Mouse (Mus musculus) embryonic facial prominence, embryonic 13.5 days (tissue): ENCODE results near the gene Sdsl. TPM values are rescaled to one million over a fixed set of nuclear protein-coding genes. Genes with fewer than 3 reads are reported as not detected.

Source experiments
- ATAC-seq: fragments of 200-750 bp; cut with Nextera tagmentation; 2 replicates; pipeline ENCODE4 v1.8.0; 2017; ENCODE audit warnings: low read depth; ENCODE audit not compliant: insufficient number of reproducible peaks, insufficient read depth, low FRiP score, low TSS enrichment
- H3K27ac ChIP-seq: fragments of 300-500 bp; sonication (generic); 2 replicates; pipeline ENCODE4 v1.5.1; 2015; ENCODE audit warnings: moderate library complexity, mild to moderate bottlenecking, inconsistent platforms
- H3K27me3 ChIP-seq: fragments of 300-500 bp; sonication (generic); 2 replicates; pipeline ENCODE4 v1.6.1; 2015; ENCODE audit warnings: mild to moderate bottlenecking, inconsistent platforms
- H3K36me3 ChIP-seq: fragments of 300-500 bp; sonication (generic); 2 replicates; pipeline ENCODE4 v1.6.1; 2015; ENCODE audit warnings: mild to moderate bottlenecking, inconsistent platforms
- H3K4me1 ChIP-seq: fragments of 300-500 bp; sonication (generic); 2 replicates; pipeline ENCODE4 v1.6.1; 2015; ENCODE audit warnings: inconsistent platforms
- H3K4me2 ChIP-seq: fragments of 300-500 bp; sonication (generic); 2 replicates; pipeline ENCODE4 v1.6.1; 2015; ENCODE audit warnings: moderate library complexity, mild to moderate bottlenecking, inconsistent platforms
- H3K4me3 ChIP-seq: fragments of 300-500 bp; sonication (generic); 2 replicates; pipeline ENCODE4 v1.5.1; 2015; ENCODE audit warnings: mild to moderate bottlenecking, inconsistent platforms
- H3K9ac ChIP-seq: fragments of 300-500 bp; sonication (generic); 2 replicates; pipeline ENCODE4 v1.6.1; 2015; ENCODE audit warnings: mild to moderate bottlenecking, inconsistent platforms
- H3K9me3 ChIP-seq: fragments of 300-500 bp; sonication (generic); 2 replicates; pipeline ENCODE4 v1.6.1; 2016; ENCODE audit warnings: inconsistent platforms
- WGBS: fragments of 180-500 bp; shearing (Covaris S2); methylation state at CpG from one replicate; pipeline ENCODE4 v1.1.7; 2015; ENCODE audit warnings: mixed read lengths; 5-methylcytosine and 5-hydroxymethylcytosine counted together
- polyA plus RNA-seq: library from polyadenylated mRNA; unstranded; fragments of >200 nt; fragmentation: Nextera tagmentation; extraction: Ambion mirVana; gene quantifications from 2 replicates; pipeline ENCODE4 v1.2.1, GENCODE M21; 2015

The Sdsl gene
- polyA plus RNA-seq, 1 experiment from 2014 or later, result 2.5 TPM

- H3K9me3 ChIP-seq, result no peaks in the 10 kb centered on the region
- H3K27ac ChIP-seq, result no peak overlapping the region
- 89% methylated on average over 6 of the region's 6 CpGs for WGBS
- H3K9ac ChIP-seq, result no peak overlapping the region
- peaks cover 66% of the 10 kb centered on the region for H3K36me3 ChIP-seq
- no peak for ATAC-seq
- no peaks in the 10 kb centered on the region for H3K4me1 ChIP-seq
- H3K27me3 ChIP-seq, result no peaks in the 10 kb centered on the region
- no peak overlapping the region for H3K4me3 ChIP-seq
- no peak overlapping the region for H3K4me2 ChIP-seq
Observed at GRCm38 (mm10) chr5:120493440-120493839, 20.8 kb upstream of the Sdsl start.

- Histone ChIP-seq H3K4me1 (no peaks in the 10 kb centered on the region), H3K4me2 (no peak overlapping the region), H3K36me3 (peaks cover 69% of the 10 kb centered on the region), H3K27ac (no peak overlapping the region), H3K9me3 (no peaks in the 10 kb centered on the region), H3K4me3 (no peak overlapping the region), H3K27me3 (no peaks in the 10 kb centered on the region), H3K9ac (no peak overlapping the region)
- ATAC-seq, result no peak
- WGBS, result 71% methylated on average over 11 of the region's 11 CpGs
Observed at GRCm38 (mm10) chr5:120492437-120492836, 19.8 kb upstream of the Sdsl start.

GRCm38 (mm10) chr5:120490679-120491192 lies 18.1 kb upstream of the Sdsl start:
- H3K9me3 ChIP-seq, result no peaks in the 10 kb centered on the region
- 82% methylated on average over 8 of the region's 8 CpGs for WGBS
- no peaks in the 10 kb centered on the region for H3K27me3 ChIP-seq
- H3K4me2 ChIP-seq, result no peak overlapping the region
- H3K4me3 ChIP-seq, result no peak overlapping the region
- no peaks in the 10 kb centered on the region for H3K4me1 ChIP-seq
- H3K9ac ChIP-seq, result no peak overlapping the region
- no peak overlapping the region for H3K27ac ChIP-seq
- H3K36me3 ChIP-seq, result peaks cover 78% of the 10 kb centered on the region
- ATAC-seq, result no peak

DNA sequence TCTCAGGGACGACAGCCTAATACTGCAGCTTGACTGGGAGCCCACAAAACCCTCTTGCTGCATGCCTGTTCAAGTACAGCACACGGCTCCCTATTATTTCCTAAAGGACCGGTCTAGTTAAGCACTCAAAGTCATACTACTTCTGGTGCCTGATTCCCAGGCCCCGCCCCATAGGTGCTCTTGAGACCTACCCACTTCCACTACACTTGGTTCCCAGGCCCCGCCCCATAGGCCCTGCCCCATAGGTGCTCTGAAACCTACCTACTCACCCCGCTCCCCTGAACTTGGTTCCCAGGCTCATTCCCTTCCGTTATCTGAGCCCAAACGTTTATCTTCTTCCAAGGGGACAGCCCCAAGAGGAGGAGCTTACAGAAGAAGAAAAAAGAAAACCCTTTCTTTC lies 15.2 kb upstream of the Sdsl start:
- no peak for ATAC-seq

DNA sequence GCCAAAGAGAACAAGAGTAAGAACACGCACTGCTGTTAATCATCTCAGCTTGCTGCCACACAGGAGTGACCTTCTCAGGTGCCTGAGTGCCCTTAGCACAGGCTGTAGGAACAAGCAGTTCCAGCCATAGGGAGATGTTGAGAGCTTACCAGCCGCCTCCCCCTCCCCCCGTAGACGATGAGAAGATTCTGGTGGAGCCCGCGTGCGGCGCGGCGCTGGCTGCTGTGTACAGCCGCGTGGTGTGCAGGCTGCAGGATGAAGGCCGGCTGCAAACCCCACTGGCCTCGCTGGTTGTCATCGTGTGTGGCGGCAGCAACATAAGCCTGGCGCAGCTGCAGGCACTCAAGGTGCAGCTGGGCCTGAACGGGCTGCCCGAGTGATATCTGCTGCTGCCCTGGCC lies 10.8 kb upstream of the Sdsl start:
- Histone ChIP-seq H3K36me3 (peaks cover 51% of the 10 kb centered on the region), H3K9ac (no peak overlapping the region), H3K9me3 (no peaks in the 10 kb centered on the region), H3K4me1 (no peaks in the 10 kb centered on the region), H3K4me3 (no peak overlapping the region), H3K27me3 (no peaks in the 10 kb centered on the region), H3K4me2 (no peak overlapping the region), H3K27ac (no peak overlapping the region)
- WGBS, result 92% methylated on average over 19 of the region's 19 CpGs
- ATAC-seq, result no peak

More for the DNA sequence above, 15.2 kb upstream of the Sdsl start:
- H3K9ac ChIP-seq, result no peak overlapping the region
- no peak overlapping the region for H3K4me2 ChIP-seq
- 88% methylated on average over 8 of the region's 8 CpGs for WGBS
- H3K27ac ChIP-seq, result no peak overlapping the region
- H3K4me1 ChIP-seq, result no peaks in the 10 kb centered on the region
- no peak overlapping the region for H3K4me3 ChIP-seq
- H3K9me3 ChIP-seq, result no peaks in the 10 kb centered on the region
- H3K27me3 ChIP-seq, result no peaks in the 10 kb centered on the region
- peaks cover 75% of the 10 kb centered on the region for H3K36me3 ChIP-seq

- Histone ChIP-seq H3K36me3 (peaks cover 29% of the 10 kb centered on the region), H3K9me3 (no peaks in the 10 kb centered on the region), H3K9ac (no peak overlapping the region), H3K4me2 (no peak overlapping the region), H3K27ac (no peak overlapping the region), H3K4me3 (no peak overlapping the region), H3K27me3 (peaks cover 11% of the 10 kb centered on the region; the same call in 1 of the 2 replicates), H3K4me1 (no peaks in the 10 kb centered on the region)
- 58% methylated on average over 9 of the region's 9 CpGs for WGBS
- ATAC-seq, result no peak
Observed at GRCm38 (mm10) chr5:120481205-120481604, 8.6 kb upstream of the Sdsl start.

DNA sequence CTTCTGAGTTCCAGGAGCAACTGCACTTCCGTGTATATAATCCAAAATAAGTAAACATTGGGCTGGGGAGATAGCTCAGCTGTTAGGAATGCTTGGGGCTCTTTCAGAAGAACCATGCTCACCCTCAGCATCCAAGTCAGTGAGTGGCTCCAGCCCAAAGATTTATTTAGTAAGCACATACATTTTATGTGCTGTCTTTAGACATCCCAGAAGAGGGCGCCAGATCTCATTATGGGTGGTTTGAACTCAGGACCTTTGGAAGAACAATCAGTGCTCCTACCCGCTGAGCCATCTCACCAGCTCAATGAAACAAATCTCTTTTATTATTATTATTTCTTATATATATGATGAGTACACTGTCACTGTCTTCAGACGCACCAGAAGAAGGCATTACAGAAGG lies 6.9 kb upstream of the Sdsl start:
- H3K27me3 ChIP-seq, result peaks cover 11% of the 10 kb centered on the region; the same call in 1 of the 2 replicates
- ATAC-seq, result no peak
- no peak overlapping the region for H3K27ac ChIP-seq
- H3K4me1 ChIP-seq, result no peaks in the 10 kb centered on the region
- peaks cover 12% of the 10 kb centered on the region for H3K36me3 ChIP-seq
- no peak overlapping the region for H3K4me2 ChIP-seq
- H3K4me3 ChIP-seq, result no peak overlapping the region
- WGBS, result 68% methylated on average over 4 of the region's 4 CpGs
- H3K9ac ChIP-seq, result no peak overlapping the region
- H3K9me3 ChIP-seq, result no peaks in the 10 kb centered on the region

GRCm38 (mm10) chr5:120477993-120478392 lies 5.4 kb upstream of the Sdsl start:
- no peaks in the 10 kb centered on the region for H3K36me3 ChIP-seq
- no peak for ATAC-seq
- no peak overlapping the region for H3K4me3 ChIP-seq
- no peaks in the 10 kb centered on the region for H3K4me1 ChIP-seq
- H3K9me3 ChIP-seq, result no peaks in the 10 kb centered on the region
- WGBS, result 91% methylated on average over 5 of the region's 5 CpGs
- H3K27me3 ChIP-seq, result peaks cover 11% of the 10 kb centered on the region; the same call in 1 of the 2 replicates
- H3K4me2 ChIP-seq, result no peak overlapping the region
- no peak overlapping the region for H3K27ac ChIP-seq
- no peak overlapping the region for H3K9ac ChIP-seq

- no peak for ATAC-seq
- peaks cover 11% of the 10 kb centered on the region; the same call in 1 of the 2 replicates for H3K27me3 ChIP-seq
- no peaks in the 10 kb centered on the region for H3K4me1 ChIP-seq
- no peak within 1 kb of the TSS for H3K4me2 ChIP-seq
- no peak within 1 kb of the TSS for H3K9ac ChIP-seq
- no peak within 1 kb of the TSS for H3K4me3 ChIP-seq
- 14% methylated on average over 13 of the region's 13 CpGs for WGBS
- H3K9me3 ChIP-seq, result no peaks in the 10 kb centered on the region
- H3K36me3 ChIP-seq, result no peaks in the 10 kb centered on the region
- no peak within 1 kb of the TSS for H3K27ac ChIP-seq
Observed at GRCm38 (mm10) chr5:120476296-120476695, 3.7 kb upstream of the Sdsl start, which contains the start of gene Sds. Gene Sds (plus strand): TSS chr5:120476526.

GRCm38 (mm10) chr5:120475861-120476260 lies 3.3 kb upstream of the Sdsl start:
- Histone ChIP-seq H3K9ac (no peak overlapping the region), H3K4me3 (no peak overlapping the region), H3K9me3 (no peaks in the 10 kb centered on the region), H3K4me2 (no peak overlapping the region), H3K27me3 (peaks cover 11% of the 10 kb centered on the region; the same call in 1 of the 2 replicates), H3K27ac (no peak overlapping the region), H3K36me3 (no peaks in the 10 kb centered on the region), H3K4me1 (no peaks in the 10 kb centered on the region)
- 46% methylated on average over 8 of the region's 8 CpGs for WGBS
- no peak for ATAC-seq

DNA sequence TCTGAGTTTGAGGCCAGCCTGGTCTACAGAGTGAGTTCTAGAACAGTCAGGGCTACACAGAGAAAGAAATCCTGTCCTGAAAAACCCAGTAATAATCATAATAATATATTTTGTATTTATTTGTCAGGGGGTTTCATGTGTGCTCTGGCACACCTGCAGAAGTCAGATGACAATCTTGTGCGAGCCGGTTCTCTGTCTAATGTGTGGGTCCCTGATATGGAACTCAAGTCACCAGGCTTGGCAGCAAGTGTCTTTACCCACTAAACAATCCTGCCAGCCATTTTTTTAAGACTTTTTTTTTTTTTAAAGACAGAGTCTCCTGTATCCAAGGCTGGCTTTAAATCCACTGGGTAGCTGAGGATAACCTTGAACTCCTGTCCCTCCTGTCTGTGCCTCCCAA lies 751 bp upstream of the Sdsl start:
- no peaks in the 10 kb centered on the region for H3K4me1 ChIP-seq
- ATAC-seq, result no peak
- no peak overlapping the region for H3K4me2 ChIP-seq
- H3K36me3 ChIP-seq, result no peaks in the 10 kb centered on the region
- H3K9me3 ChIP-seq, result no peaks in the 10 kb centered on the region
- H3K27me3 ChIP-seq, result peaks cover 11% of the 10 kb centered on the region; the same call in 1 of the 2 replicates
- WGBS, result 91% methylated on average over 2 of the region's 2 CpGs
- H3K27ac ChIP-seq, result no peak overlapping the region
- H3K4me3 ChIP-seq, result no peak overlapping the region
- no peak overlapping the region for H3K9ac ChIP-seq

DNA sequence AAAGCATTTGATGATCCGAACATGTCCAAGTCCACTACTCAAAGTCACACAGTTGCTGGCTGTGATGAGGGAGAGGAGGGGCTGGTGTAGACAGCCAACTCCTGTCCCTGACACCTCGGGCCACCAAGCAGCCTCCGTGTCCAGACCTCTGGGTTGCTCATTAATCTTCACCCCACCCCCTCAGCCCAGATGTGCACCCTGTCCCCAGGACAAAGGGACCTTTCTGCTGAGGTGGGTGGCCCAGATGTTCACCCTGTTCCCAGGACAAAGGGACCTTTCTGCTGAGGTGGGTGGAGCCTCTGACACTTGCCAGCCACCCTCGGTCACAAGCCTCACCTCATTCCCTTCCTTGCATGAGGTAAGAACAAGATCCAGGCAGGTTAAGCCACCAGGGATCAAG lies 1.1 kb downstream of the Sdsl start:
- Histone ChIP-seq H3K27me3 (peaks cover 2% of the 10 kb centered on the region; the same call in 1 of the 2 replicates), H3K4me3 (no peak overlapping the region), H3K9me3 (no peaks in the 10 kb centered on the region), H3K36me3 (no peaks in the 10 kb centered on the region), H3K4me2 (no peak overlapping the region), H3K9ac (no peak overlapping the region), H3K4me1 (no peaks in the 10 kb centered on the region), H3K27ac (no peak overlapping the region)
- ATAC-seq, result no peak
- WGBS, result 50% methylated on average over 4 of the region's 4 CpGs
